Mouse (Mus musculus) colon, adult 2 months (tissue): ENCODE results near the gene Btd. TPM values are rescaled to one million over a fixed set of nuclear protein-coding genes. Genes with fewer than 3 reads are reported as not detected.

Experiments
- polyA plus RNA-seq: library from polyadenylated mRNA; depleted of rRNA; stranded (reverse); fragments of >200 nt; gene quantifications from 2 replicates; pipeline ENCODE4 v1.2.3, GENCODE M21; 2012; rRNA removed

Gene Btd
- polyA plus RNA-seq: 12.2 and 16.1 TPM in 2 replicates

GRCm38 (mm10) chr14:31640890-31641505, at the start of gene Btd, which contains the start of gene Hacl1:
Btd (plus strand) TSS chr14:31641028.
Hacl1 (minus strand) TSS chr14:31641286.

GRCm38 (mm10) chr14:31591243-31591642, 49.6 kb upstream of the Btd start, which contains the start of gene Colq:
Colq (minus strand) TSS chr14:31591343.

GRCm38 (mm10) chr14:31640346-31640889, 410 bp upstream of the Btd start, which contains the start of gene Gm49387:
Gm49387 (minus strand) TSS chr14:31640878.

Other genes starting within 250 kb of the Btd start
- 7.5 and 8.6 TPM in 2 replicates for gene Sh3bp5, start 204.9 kb upstream of the Btd start, polyA plus RNA-seq
- 30.4 and 34.3 TPM in 2 replicates for gene Eaf1, start 146.6 kb upstream of the Btd start, polyA plus RNA-seq
- 3.0 and 3.8 TPM in 2 replicates for gene Mettl6, start 146.0 kb upstream of the Btd start, polyA plus RNA-seq
- gene Colq, start 49.7 kb upstream of the Btd start, polyA plus RNA-seq: 1.4 and 1.8 TPM in 2 replicates
- gene Gm49387, start 150 bp upstream of the Btd start, polyA plus RNA-seq: 0.38 TPM in 1 of 2 replicates, not detected in the other
- gene Hacl1, start 258 bp downstream of the Btd start, polyA plus RNA-seq: 2.9 and 4.6 TPM in 2 replicates
- 3.2 and 3.4 TPM in 2 replicates for gene Ankrd28, start 189.6 kb downstream of the Btd start, polyA plus RNA-seq